Mouse (Mus musculus): ENCODE results near the gene Rcn2. TPM values are rescaled to one million over a fixed set of nuclear protein-coding genes. Genes with fewer than 3 reads are reported as not detected.

The Rcn2 gene
- polyA plus RNA-seq, 2 experiments: 10.5 to 27.8 TPM

DNA sequence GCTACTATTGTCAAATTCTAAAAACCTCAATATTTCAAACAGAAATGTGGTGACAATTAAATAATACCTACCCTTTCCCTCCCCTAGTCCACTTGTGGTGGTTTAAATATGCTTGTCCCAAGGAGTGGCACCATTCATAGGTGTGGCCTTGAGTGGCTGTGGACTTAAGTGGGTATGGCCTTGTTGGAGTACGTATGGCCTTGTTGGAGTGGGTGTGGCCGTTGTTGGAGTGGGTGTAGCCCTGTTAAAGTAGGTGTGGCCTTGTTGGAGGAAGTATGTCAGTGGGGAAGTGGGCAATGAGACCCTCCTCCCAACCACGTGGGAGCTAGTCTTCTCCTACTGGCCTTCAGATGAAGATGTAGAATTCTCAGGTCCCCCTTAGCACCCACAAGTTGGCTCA, 9.4 kb upstream of the Rcn2 start:
- Histone ChIP-seq H3K4me1 (replicated peaks; ENCODE audit: control insufficient read depth in 2 of 2, insufficient read depth in 2 of 2, low read length in 1 of 2) (no peaks in the 10 kb centered on the region), H3K27me3 (ENCODE audit: control insufficient read depth, insufficient read depth, low read length) (no peaks in the 10 kb centered on the region), H3K9ac (replicated peaks) (no peak overlapping the region), H3K27ac (no peak overlapping the region), H3K9me3 (ENCODE audit: control insufficient read depth, low read length) (no peaks in the 10 kb centered on the region), H3K4me3 (ENCODE audit: insufficient read depth in 1 of 2, low read depth in 2 of 2, low read length in 2 of 2) (no peak overlapping the region), H3K4me2 (ENCODE audit: low read depth) (no peak overlapping the region), H3K36me3 (replicated peaks; ENCODE audit: control insufficient read depth, insufficient read depth, low read depth) (no peaks in the 10 kb centered on the region)
- no peak for DNase-seq (ENCODE audit: low read depth in 3 of 3, low spot score in 3 of 3)
- no peak for ATAC-seq (ENCODE audit: insufficient read depth)
- 34% methylated on average over 3 of the region's 3 CpGs for WGBS (ENCODE audit: insufficient replicate concordance)
- TF ChIP-seq CTCF (IDR thresholded peaks at IDR 0.05; ENCODE audit: low read depth) (no peak), EP300 (IDR thresholded peaks at IDR 0.05; ENCODE audit: low read depth) (no peak)

DNA sequence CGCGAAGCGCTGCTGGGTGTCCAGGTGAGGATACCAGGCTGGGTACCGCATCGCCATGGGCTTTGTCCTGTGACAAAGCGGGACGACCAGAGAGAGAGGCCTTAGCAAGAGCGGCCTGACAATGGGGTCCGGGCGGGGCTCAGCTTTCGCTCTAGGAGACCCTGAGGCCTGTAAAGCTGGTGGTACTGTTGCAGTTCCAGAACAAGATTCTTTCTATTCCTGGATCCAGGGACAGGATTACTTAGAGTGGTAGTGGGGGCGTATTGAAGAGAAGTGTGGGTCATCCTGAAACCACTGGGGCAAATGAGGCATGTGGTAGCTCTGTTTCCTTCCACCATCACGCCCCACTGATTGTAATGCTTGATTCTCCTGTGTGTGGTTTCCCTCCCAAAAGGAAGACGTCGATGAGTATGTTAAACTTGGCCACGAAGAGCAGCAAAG, 556 bp downstream of the Rcn2 start:
- WGBS (ENCODE audit: insufficient replicate concordance): under 1% methylated on average over 16 of the region's 16 CpGs
- H3K27me3 ChIP-seq (ENCODE audit: control insufficient read depth, insufficient read depth, low read length): no peaks in the 10 kb centered on the region
- H3K36me3 ChIP-seq (replicated peaks; ENCODE audit: control insufficient read depth, insufficient read depth, low read depth): no peaks in the 10 kb centered on the region
- H3K9me3 ChIP-seq (ENCODE audit: control insufficient read depth, low read length): no peaks in the 10 kb centered on the region
- peak; percentile 7; the same call in 1 of the 2 replicates for ATAC-seq (ENCODE audit: insufficient read depth)
- peak overlapping the region; percentile 78 for H3K9ac ChIP-seq (replicated peaks)
- peak overlapping the region; percentile 66 to 85 for H3K4me3 ChIP-seq (ENCODE audit: insufficient read depth in 1 of 2, low read depth in 2 of 2, low read length in 2 of 2)
- H3K27ac ChIP-seq: no peak overlapping the region
- DNase-seq (ENCODE audit: low read depth in 3 of 3, low spot score in 3 of 3): peak in 1 of 3 experiments; percentile 6
- peak overlapping the region; percentile 86 for H3K4me2 ChIP-seq (ENCODE audit: low read depth)
- TF ChIP-seq EP300 (IDR thresholded peaks at IDR 0.05; ENCODE audit: low read depth): no peak
- no peak for TF ChIP-seq CTCF (IDR thresholded peaks at IDR 0.05; ENCODE audit: low read depth)
- peaks cover 0 to 3% of the 10 kb centered on the region in 2 experiments; a peak in 3 of 4 replicates for H3K4me1 ChIP-seq (replicated peaks; ENCODE audit: control insufficient read depth in 2 of 2, insufficient read depth in 2 of 2, low read length in 1 of 2)

GRCm38 (mm10) chr9:56053796-56054195, 12.2 kb downstream of the Rcn2 start:
- WGBS (ENCODE audit: insufficient replicate concordance): 76% methylated on average over 3 of the region's 3 CpGs
- Histone ChIP-seq H3K27ac (no peak overlapping the region), H3K4me2 (ENCODE audit: low read depth) (no peak overlapping the region), H3K4me1 (replicated peaks; ENCODE audit: control insufficient read depth in 2 of 2, insufficient read depth in 2 of 2, low read length in 1 of 2) (no peaks in the 10 kb centered on the region), H3K9ac (replicated peaks) (no peak overlapping the region), H3K4me3 (ENCODE audit: insufficient read depth in 1 of 2, low read depth in 2 of 2, low read length in 2 of 2) (no peak overlapping the region), H3K9me3 (ENCODE audit: control insufficient read depth, low read length) (no peaks in the 10 kb centered on the region), H3K27me3 (ENCODE audit: control insufficient read depth, insufficient read depth, low read length) (no peaks in the 10 kb centered on the region), H3K36me3 (replicated peaks; ENCODE audit: control insufficient read depth, insufficient read depth, low read depth) (no peaks in the 10 kb centered on the region)
- no peak for DNase-seq (ENCODE audit: low read depth in 3 of 3, low spot score in 3 of 3)
- ATAC-seq (ENCODE audit: insufficient read depth): no peak
- no peak for TF ChIP-seq EP300 (IDR thresholded peaks at IDR 0.05; ENCODE audit: low read depth)
- no peak for TF ChIP-seq CTCF (IDR thresholded peaks at IDR 0.05; ENCODE audit: low read depth)

GRCm38 (mm10) chr9:56056147-56056546, 14.5 kb downstream of the Rcn2 start:
- no peaks in the 10 kb centered on the region for H3K27me3 ChIP-seq (ENCODE audit: control insufficient read depth, insufficient read depth, low read length)
- 82% methylated on average over 6 of the region's 6 CpGs for WGBS (ENCODE audit: insufficient replicate concordance)
- ATAC-seq (ENCODE audit: insufficient read depth) (no peak), DNase-seq (ENCODE audit: low read depth in 3 of 3, low spot score in 3 of 3) (no peak)
- no peak overlapping the region for H3K27ac ChIP-seq
- no peaks in the 10 kb centered on the region for H3K9me3 ChIP-seq (ENCODE audit: control insufficient read depth, low read length)
- no peak overlapping the region for H3K4me2 ChIP-seq (ENCODE audit: low read depth)
- no peaks in the 10 kb centered on the region for H3K4me1 ChIP-seq (replicated peaks; ENCODE audit: control insufficient read depth in 2 of 2, insufficient read depth in 2 of 2, low read length in 1 of 2)
- TF ChIP-seq CTCF (IDR thresholded peaks at IDR 0.05; ENCODE audit: low read depth): no peak
- no peak for TF ChIP-seq EP300 (IDR thresholded peaks at IDR 0.05; ENCODE audit: low read depth)
- no peak overlapping the region for H3K9ac ChIP-seq (replicated peaks)
- H3K36me3 ChIP-seq (replicated peaks; ENCODE audit: control insufficient read depth, insufficient read depth, low read depth): no peaks in the 10 kb centered on the region
- no peak overlapping the region for H3K4me3 ChIP-seq (ENCODE audit: insufficient read depth in 1 of 2, low read depth in 2 of 2, low read length in 2 of 2)

DNA sequence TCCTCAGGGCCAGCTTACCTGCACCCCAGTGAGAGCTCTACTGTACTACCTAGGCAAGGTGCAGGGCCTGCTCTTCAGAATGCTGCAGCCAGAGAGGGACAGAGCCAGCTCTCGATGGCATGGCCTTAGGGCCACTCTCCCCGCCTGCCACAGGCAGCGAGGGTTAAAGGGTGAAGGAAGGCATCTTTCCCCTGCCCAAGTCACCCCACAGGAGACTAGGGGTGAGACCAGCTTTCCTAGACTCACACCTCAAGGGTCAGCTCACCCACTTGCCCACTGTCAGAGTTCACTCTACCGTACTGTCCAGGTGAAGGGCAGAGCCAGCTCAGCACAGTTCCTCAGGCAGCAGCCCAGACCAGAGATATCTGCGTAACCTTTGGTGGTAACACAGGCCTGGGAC, 20.7 kb downstream of the Rcn2 start:
- TF ChIP-seq EP300 (IDR thresholded peaks at IDR 0.05; ENCODE audit: low read depth) (no peak), CTCF (IDR thresholded peaks at IDR 0.05; ENCODE audit: low read depth) (no peak)
- 73% methylated on average over 5 of the region's 5 CpGs for WGBS (ENCODE audit: insufficient replicate concordance)

More for the DNA sequence above, 20.7 kb downstream of the Rcn2 start:
- H3K9me3 ChIP-seq (ENCODE audit: control insufficient read depth, low read length): no peaks in the 10 kb centered on the region
- DNase-seq (ENCODE audit: low read depth in 3 of 3, low spot score in 3 of 3) (no peak), ATAC-seq (ENCODE audit: insufficient read depth) (no peak)
- H3K27me3 ChIP-seq (ENCODE audit: control insufficient read depth, insufficient read depth, low read length): no peaks in the 10 kb centered on the region
- H3K9ac ChIP-seq (replicated peaks): no peak overlapping the region
- H3K4me1 ChIP-seq (replicated peaks; ENCODE audit: control insufficient read depth in 2 of 2, insufficient read depth in 2 of 2, low read length in 1 of 2): no peaks in the 10 kb centered on the region
- H3K4me2 ChIP-seq (ENCODE audit: low read depth): no peak overlapping the region
- H3K27ac ChIP-seq: no peak overlapping the region
- no peaks in the 10 kb centered on the region for H3K36me3 ChIP-seq (replicated peaks; ENCODE audit: control insufficient read depth, insufficient read depth, low read depth)
- H3K4me3 ChIP-seq (ENCODE audit: insufficient read depth in 1 of 2, low read depth in 2 of 2, low read length in 2 of 2): no peak overlapping the region
